Mouse (Mus musculus) kidney, postnatal 4 days (tissue): Measurements from ENCODE around the gene Khdc1a.
"Not testable (repeated sequence)": the region's sequence is repeated elsewhere in the genome, so short reads cannot be mapped to it uniquely, and the experiment has no call there.

Source experiments
- DNase-seq, 2 experiments: peaks; one replicate each; pipeline ENCODE4 v3.0.0; 2021; ENCODE audit warnings: mixed read lengths in 2 of 2

Khdc1a gene

GRCm38 (mm10) chr1:21349341-21349740 lies at the start of gene Khdc1a:
TSS of gene Khdc1a (plus strand) at chr1:21349641.
- DNase-seq = no peak

GRCm38 (mm10) chr1:21299826-21300225 lies 49.6 kb upstream of the Khdc1a start:
- no peak for DNase-seq

GRCm38 (mm10) chr1:21301686-21302085 lies 47.8 kb upstream of the Khdc1a start:
- no peak for DNase-seq

GRCm38 (mm10) chr1:21304174-21304573 lies 45.3 kb upstream of the Khdc1a start:
- no peak for DNase-seq

- no peak for DNase-seq
Observed at GRCm38 (mm10) chr1:21304646-21305045, 44.8 kb upstream of the Khdc1a start.

- no peak for DNase-seq
Observed at GRCm38 (mm10) chr1:21305443-21305842, 44.0 kb upstream of the Khdc1a start.

GRCm38 (mm10) chr1:21314336-21314735 lies 35.1 kb upstream of the Khdc1a start:
- no peak for DNase-seq

GRCm38 (mm10) chr1:21315756-21316155 lies 33.7 kb upstream of the Khdc1a start:
- DNase-seq = no peak

- DNase-seq = no peak
Observed at GRCm38 (mm10) chr1:21316305-21316704, 33.1 kb upstream of the Khdc1a start.

GRCm38 (mm10) chr1:21318202-21318601 lies 31.2 kb upstream of the Khdc1a start:
- DNase-seq = no peak

- not testable (repeated sequence) for DNase-seq
Observed at GRCm38 (mm10) chr1:21320271-21320670, 29.2 kb upstream of the Khdc1a start.

- no peak for DNase-seq
Observed at GRCm38 (mm10) chr1:21321656-21322055, 27.8 kb upstream of the Khdc1a start.

- no peak for DNase-seq
Observed at GRCm38 (mm10) chr1:21323996-21324574, 25.4 kb upstream of the Khdc1a start.

GRCm38 (mm10) chr1:21324633-21325032 lies 24.8 kb upstream of the Khdc1a start:
- DNase-seq = no peak

- no peak for DNase-seq
Observed at GRCm38 (mm10) chr1:21326733-21327132, 22.7 kb upstream of the Khdc1a start.

- DNase-seq = not testable (repeated sequence)
Observed at GRCm38 (mm10) chr1:21331161-21331560, 18.3 kb upstream of the Khdc1a start.

- DNase-seq = no peak
Observed at GRCm38 (mm10) chr1:21333222-21333973, 16.0 kb upstream of the Khdc1a start.

GRCm38 (mm10) chr1:21335836-21336235 lies 13.6 kb upstream of the Khdc1a start:
- no peak for DNase-seq

GRCm38 (mm10) chr1:21340745-21341144 lies 8.7 kb upstream of the Khdc1a start:
- no peak for DNase-seq

- peak; percentile 52 to 62 for DNase-seq
Observed at GRCm38 (mm10) chr1:21344253-21344652, 5.2 kb upstream of the Khdc1a start.

GRCm38 (mm10) chr1:21344752-21345151 lies 4.7 kb upstream of the Khdc1a start:
- DNase-seq = not testable (repeated sequence)

GRCm38 (mm10) chr1:21368031-21368430 lies 18.6 kb downstream of the Khdc1a start, which contains the start of gene Khdc1c:
TSS of gene Khdc1c (plus strand) at chr1:21368331.
- not testable (repeated sequence) for DNase-seq

GRCm38 (mm10) chr1:21383256-21383655 lies 33.8 kb downstream of the Khdc1a start, which contains the start of gene Khdc1b:
TSS of gene Khdc1b (plus strand) at chr1:21383556.
- no peak for DNase-seq

GRCm38 (mm10) chr1:21391138-21391671 lies 41.8 kb downstream of the Khdc1a start:
- DNase-seq = no peak
